Mouse (Mus musculus): Measurements from ENCODE around the gene Tnip3.

- TF ChIP-seq CTCF (IDR thresholded peaks at IDR 0.05; ENCODE audit: insufficient read depth, low read depth, low read length) (no peak), POLR2A (IDR thresholded peaks at IDR 0.05; ENCODE audit: insufficient read depth, low read depth, low read length) (no peak)
Observed at GRCm38 (mm10) chr6:65595371-65595770, 70.3 kb downstream of the Tnip3 start.

Data from olfactory bulb, adult 2 months (tissue).